Mouse (Mus musculus) spleen, adult 2 months (tissue): ENCODE data around the gene Ipmk.

Source experiments
- CTCF ChIP-seq: fragments of 200-500 bp; IDR thresholded peaks from 2 replicates; pipeline ENCODE4 v1.5.1; 2011; ENCODE audit warnings: mild to moderate bottlenecking, inconsistent platforms; ENCODE audit not compliant: insufficient read depth, insufficient read length, insufficient replicate concordance; ENCODE audit errors: extremely low read depth
- POLR2A ChIP-seq: fragments of 200-500 bp; IDR thresholded peaks from 2 replicates; pipeline ENCODE4 v1.6.1; 2011; ENCODE audit warnings: low read depth, low read length, inconsistent platforms

DNA sequence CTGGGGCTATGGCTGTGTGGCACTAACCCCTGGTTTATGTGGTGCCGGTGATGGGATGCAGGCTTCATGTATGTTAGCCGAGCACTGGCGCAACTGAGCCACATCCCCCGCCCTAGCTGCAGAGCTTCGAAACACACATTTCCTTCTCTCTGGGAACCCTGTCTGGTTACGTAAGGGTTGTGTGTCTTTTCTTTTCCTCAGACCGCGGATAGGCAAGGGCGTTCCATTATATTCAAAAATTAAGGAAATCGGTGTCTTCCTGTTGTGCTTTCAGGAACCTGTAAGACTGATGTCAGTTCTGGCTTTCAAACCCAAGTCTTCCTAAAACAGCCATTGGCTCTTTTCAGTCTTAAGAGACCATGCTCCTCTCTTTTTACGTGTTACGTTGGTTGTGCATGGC lies 65.8 kb downstream of the Ipmk start:
- TF ChIP-seq CTCF (no peak), POLR2A (no peak)
